Mouse (Mus musculus) E14TG2a.4 (cell line): ENCODE data around the gene Olfr9.

ENCODE experiments used
- CTCF ChIP-seq: conservative IDR thresholded peaks from 2 replicates; pipeline ENCODE4 v1.5.1; 2014; ENCODE audit warnings: low read length
- NANOG ChIP-seq: IDR thresholded peaks from 2 replicates; pipeline ENCODE4 v1.6.1; 2014; ENCODE audit warnings: borderline replicate concordance, low read length, mixed read lengths

- no peak for TF ChIP-seq CTCF
- no peak for TF ChIP-seq NANOG
Measured at GRCm38 (mm10) chr10:128996523-128997040, 7.4 kb downstream of the Olfr9 start.
